Mouse (Mus musculus): ENCODE data around the gene Dhx32.

The Dhx32 gene

GRCm38 (mm10) chr7:133782717-133783435 is at the start of gene Dhx32:
Dhx32 (minus strand) TSS chr7:133782726.
- peak; percentile 77 to 88 for DNase-seq

- DNase-seq: no peak
These were observed 47.1 kb upstream of the Dhx32 start for GRCm38 (mm10) chr7:133829579-133829978.

- DNase-seq: no peak
These were observed 46.0 kb upstream of the Dhx32 start for GRCm38 (mm10) chr7:133828514-133828913.

- peak; percentile 10 to 61 for DNase-seq
These were observed 42.1 kb upstream of the Dhx32 start for GRCm38 (mm10) chr7:133824579-133824978.

- peak in 1 of 2 experiments; percentile 27 for DNase-seq
These were observed 41.2 kb upstream of the Dhx32 start for GRCm38 (mm10) chr7:133823751-133824150.

- DNase-seq: no peak
These were observed 30.8 kb upstream of the Dhx32 start for GRCm38 (mm10) chr7:133813331-133813730.

GRCm38 (mm10) chr7:133812927-133813326 is 30.4 kb upstream of the Dhx32 start:
- DNase-seq: no peak

- peak; percentile 61 to 89 for DNase-seq
These were observed 23.2 kb upstream of the Dhx32 start for GRCm38 (mm10) chr7:133805614-133806175.

GRCm38 (mm10) chr7:133801823-133802222 is 19.3 kb upstream of the Dhx32 start:
- DNase-seq: peak; percentile 16 to 50

- no peak for DNase-seq
These were observed 17.4 kb upstream of the Dhx32 start for GRCm38 (mm10) chr7:133799928-133800327.

GRCm38 (mm10) chr7:133794720-133795119 is 12.2 kb upstream of the Dhx32 start:
- peak; percentile 27 to 46 for DNase-seq

- peak; percentile 73 to 88 for DNase-seq
These were observed 11.0 kb upstream of the Dhx32 start for GRCm38 (mm10) chr7:133793248-133794131.

- no peak for DNase-seq
These were observed 10.2 kb upstream of the Dhx32 start for GRCm38 (mm10) chr7:133792771-133793170.

- no peak for DNase-seq
These were observed 8.2 kb upstream of the Dhx32 start for GRCm38 (mm10) chr7:133790608-133791229.

GRCm38 (mm10) chr7:133790171-133790570 is 7.6 kb upstream of the Dhx32 start:
- DNase-seq: no peak

GRCm38 (mm10) chr7:133788147-133788546 is 5.6 kb upstream of the Dhx32 start:
- DNase-seq: no peak

- DNase-seq: no peak
These were observed 5.0 kb upstream of the Dhx32 start for GRCm38 (mm10) chr7:133787571-133787970.

- no peak for DNase-seq
These were observed 535 bp downstream of the Dhx32 start for GRCm38 (mm10) chr7:133781991-133782390.

- DNase-seq: no peak
These were observed 943 bp downstream of the Dhx32 start for GRCm38 (mm10) chr7:133781583-133781982.

GRCm38 (mm10) chr7:133776626-133776996 is 5.9 kb downstream of the Dhx32 start, which contains the start of gene Fank1:
Fank1 (plus strand) TSS chr7:133776861.
- DNase-seq: peak; percentile 90 to 95

- peak; percentile 58 to 72 for DNase-seq
These were observed 6.5 kb downstream of the Dhx32 start for GRCm38 (mm10) chr7:133775796-133776625.

GRCm38 (mm10) chr7:133775179-133775578 is 7.3 kb downstream of the Dhx32 start:
- DNase-seq: no peak

Data from kidney, postnatal 36 days (tissue).